Mouse (Mus musculus) fibroblast of lung, adult 2 months (primary cell): Measurements from ENCODE around the gene Senp3.
"Not testable (repeated sequence)": the region's sequence is repeated elsewhere in the genome, so short reads cannot be mapped to it uniquely, and the experiment has no call there.

Experiments used
- DNase-seq: peaks from one replicate; pipeline ENCODE4 v3.0.0-alpha.2; 2011; ENCODE audit warnings: low read depth

The Senp3 gene

GRCm38 (mm10) chr11:69655264-69656064 is 26.4 kb downstream of the Senp3 start, which contains the start of gene Sox15:
TSS of gene Sox15 (plus strand) at chr11:69655314.
- DNase-seq, result no peak

DNA sequence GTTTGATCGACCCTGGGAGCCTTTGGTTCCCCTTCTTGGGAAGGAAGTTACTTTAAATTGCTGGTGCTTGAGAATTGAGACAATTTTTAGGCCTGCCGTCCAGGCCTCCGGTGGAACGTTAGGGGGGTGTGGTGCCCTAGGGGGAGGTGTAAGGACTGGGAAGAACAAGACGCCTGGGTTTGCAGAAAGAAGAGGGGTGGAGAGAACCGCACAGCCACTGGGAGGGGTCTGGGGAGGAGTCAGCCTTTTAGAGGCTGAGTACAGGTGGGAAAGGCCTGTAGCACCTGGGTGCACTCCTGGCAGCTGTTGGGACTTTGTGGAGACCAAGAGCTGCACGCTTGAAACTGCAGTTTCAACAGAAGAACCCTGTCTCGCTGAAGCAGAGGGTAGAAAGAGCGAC is 27.1 kb downstream of the Senp3 start:
- DNase-seq, result no peak

- no peak for DNase-seq
Observed at GRCm38 (mm10) chr11:69653399-69653798, 28.5 kb downstream of the Senp3 start.

DNA sequence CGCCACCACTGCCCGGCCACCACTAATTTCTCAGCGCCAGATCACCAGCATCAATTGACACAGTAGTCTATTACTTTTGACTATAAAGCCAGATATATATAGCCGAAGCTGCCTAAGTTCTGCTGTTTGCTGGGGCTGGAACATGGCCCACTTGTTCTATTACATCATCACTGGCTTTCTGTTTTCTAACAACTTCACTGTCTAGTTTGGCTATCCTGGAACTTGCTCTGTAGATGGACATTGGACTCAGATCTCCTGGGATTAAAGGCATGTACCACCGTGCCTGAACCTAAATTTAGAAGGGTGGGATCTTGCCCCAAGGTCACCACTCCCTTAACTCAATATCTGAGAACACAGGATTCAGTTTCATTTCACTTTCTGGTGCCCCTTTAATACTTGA is 36.0 kb downstream of the Senp3 start:
- DNase-seq, result no peak

- DNase-seq, result no peak
Observed at GRCm38 (mm10) chr11:69635471-69635870, 46.4 kb downstream of the Senp3 start.

GRCm38 (mm10) chr11:69633128-69633866 is 48.6 kb downstream of the Senp3 start:
- DNase-seq, result no peak

DNA sequence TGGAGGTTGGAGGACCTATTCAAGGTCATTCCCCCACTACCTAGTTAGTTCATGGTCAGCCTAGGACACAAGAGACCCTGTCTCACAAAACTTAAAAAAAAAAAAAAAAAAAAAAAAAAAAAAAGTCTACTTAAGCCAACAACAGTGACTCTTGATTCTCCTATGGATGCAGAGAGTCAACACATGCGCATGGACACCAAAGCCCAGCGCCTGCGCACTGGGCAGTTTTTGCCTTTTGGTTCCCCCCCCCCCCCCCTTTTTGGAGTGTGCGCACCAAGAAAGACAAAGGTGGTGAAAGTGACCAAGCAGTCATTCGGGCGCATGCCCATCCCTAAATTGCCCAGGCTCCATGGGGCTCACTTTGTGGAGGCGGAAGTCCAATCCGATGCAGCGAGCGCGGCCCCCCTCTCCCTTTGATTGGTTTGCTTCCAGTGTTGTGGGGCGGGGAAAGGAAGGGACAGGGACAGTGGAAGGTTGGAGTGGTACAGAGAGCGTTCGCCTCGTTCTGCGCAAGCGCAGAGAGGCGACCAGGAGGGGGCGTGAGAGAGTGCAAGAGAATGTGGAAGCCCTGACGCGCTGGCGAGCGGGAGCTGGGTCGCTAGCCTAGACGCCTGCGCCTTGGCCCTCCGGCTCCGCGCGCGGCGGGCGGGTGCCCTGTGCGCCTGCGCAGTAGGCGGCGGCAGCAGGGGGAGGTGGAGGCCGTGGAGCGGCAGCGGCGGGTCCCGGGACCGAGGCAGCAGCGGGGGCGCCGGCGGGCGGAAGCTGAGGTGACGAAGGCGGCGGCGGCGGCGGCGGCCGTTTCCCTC is 49.4 kb downstream of the Senp3 start, which contains the start of gene Fxr2:
TSS of gene Fxr2 (plus strand) at position 707 of the 806 bp plus-strand sequence.
- DNase-seq, result peak; percentile 100

GRCm38 (mm10) chr11:69629802-69630201 is 52.1 kb downstream of the Senp3 start:
- DNase-seq, result no peak

DNA sequence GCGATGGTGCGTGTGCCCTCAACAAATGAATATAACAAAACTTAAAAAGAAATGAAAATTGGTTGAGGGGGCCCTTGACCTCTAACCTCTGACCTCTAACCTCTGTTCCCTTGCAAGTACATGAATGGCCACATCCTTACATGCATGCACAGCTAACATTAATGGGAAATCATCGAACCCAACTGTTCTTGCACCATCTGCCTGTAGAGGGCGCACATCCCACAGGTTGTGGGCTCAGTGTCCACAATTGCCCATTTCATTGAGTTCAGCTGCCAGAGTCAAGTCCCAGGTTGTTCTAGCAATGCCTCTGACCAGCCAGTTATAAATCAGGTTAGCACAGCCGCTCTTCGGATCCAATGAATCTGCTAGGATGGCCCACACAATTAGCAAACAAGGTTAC is 53.6 kb downstream of the Senp3 start:
- DNase-seq, result peak; percentile 44

DNA sequence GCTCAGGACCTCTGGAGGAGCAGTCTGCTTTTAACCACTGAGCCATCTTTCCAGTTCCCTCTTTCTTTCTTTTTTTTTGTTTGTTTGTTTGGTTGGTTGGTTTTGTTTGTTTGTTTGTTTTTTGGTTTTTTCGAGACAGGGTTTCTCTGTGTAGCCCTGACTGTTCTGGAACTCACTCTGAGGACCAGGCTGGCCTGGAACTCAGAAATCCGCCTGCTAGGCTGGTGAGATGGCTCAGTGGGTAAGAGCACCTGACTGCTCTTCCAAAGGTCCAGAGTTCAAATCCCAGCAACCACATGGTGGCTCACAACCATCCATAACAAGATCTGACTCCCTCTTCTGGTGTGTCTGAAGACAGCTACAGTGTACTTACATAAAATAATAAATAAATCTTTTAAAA is 57.5 kb downstream of the Senp3 start:
- not testable (repeated sequence) for DNase-seq
